Mouse (Mus musculus) embryonic facial prominence, embryonic 13.5 days (tissue): ENCODE measurements at regions not wholly inside any gene's neighbourhood (a gene's known extent, or its start where the extent isn't known, plus 50 kb on each side); places are given as distances from the start of the nearest gene placed in this dataset.
A peak's percentile ranks its signal among the peaks of the same experiment; 100 is the strongest.

Source experiments
- ATAC-seq: fragments of 200-750 bp; cut with Nextera tagmentation; 2 replicates; pipeline ENCODE4 v1.8.0; 2017; ENCODE audit warnings: low read depth; ENCODE audit not compliant: insufficient number of reproducible peaks, insufficient read depth, low FRiP score, low TSS enrichment
- H3K27ac ChIP-seq: fragments of 300-500 bp; sonication (generic); 2 replicates; pipeline ENCODE4 v1.5.1; 2015; ENCODE audit warnings: moderate library complexity, mild to moderate bottlenecking, inconsistent platforms
- H3K27me3 ChIP-seq: fragments of 300-500 bp; sonication (generic); 2 replicates; pipeline ENCODE4 v1.6.1; 2015; ENCODE audit warnings: mild to moderate bottlenecking, inconsistent platforms
- H3K36me3 ChIP-seq: fragments of 300-500 bp; sonication (generic); 2 replicates; pipeline ENCODE4 v1.6.1; 2015; ENCODE audit warnings: mild to moderate bottlenecking, inconsistent platforms
- H3K4me1 ChIP-seq: fragments of 300-500 bp; sonication (generic); 2 replicates; pipeline ENCODE4 v1.6.1; 2015; ENCODE audit warnings: inconsistent platforms
- H3K4me2 ChIP-seq: fragments of 300-500 bp; sonication (generic); 2 replicates; pipeline ENCODE4 v1.6.1; 2015; ENCODE audit warnings: moderate library complexity, mild to moderate bottlenecking, inconsistent platforms
- H3K4me3 ChIP-seq: fragments of 300-500 bp; sonication (generic); 2 replicates; pipeline ENCODE4 v1.5.1; 2015; ENCODE audit warnings: mild to moderate bottlenecking, inconsistent platforms
- H3K9ac ChIP-seq: fragments of 300-500 bp; sonication (generic); 2 replicates; pipeline ENCODE4 v1.6.1; 2015; ENCODE audit warnings: mild to moderate bottlenecking, inconsistent platforms
- H3K9me3 ChIP-seq: fragments of 300-500 bp; sonication (generic); 2 replicates; pipeline ENCODE4 v1.6.1; 2016; ENCODE audit warnings: inconsistent platforms
- WGBS: fragments of 180-500 bp; shearing (Covaris S2); methylation state at CpG from one replicate; pipeline ENCODE4 v1.1.7; 2015; ENCODE audit warnings: mixed read lengths; 5-methylcytosine and 5-hydroxymethylcytosine counted together

DNA sequence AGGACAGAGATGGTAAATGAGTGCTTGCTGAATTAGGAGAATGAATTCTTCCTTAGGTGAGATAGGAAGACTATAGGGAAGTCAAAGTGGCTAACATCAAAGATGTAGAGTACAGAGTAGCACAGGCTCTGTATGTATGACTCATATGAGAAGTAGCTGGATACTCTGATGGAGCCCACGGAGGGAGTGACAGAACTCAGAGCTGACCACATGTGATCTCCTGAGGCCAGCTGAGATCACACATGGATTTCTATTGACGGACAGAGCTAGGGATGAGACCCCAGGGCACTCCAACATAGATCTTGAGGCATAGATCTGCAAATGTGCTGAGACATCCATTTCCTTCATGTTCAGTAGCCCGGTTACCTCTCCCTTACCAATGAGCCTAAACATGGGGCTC, 66.0 kb downstream of the Cops8 start:
- no peaks in the 10 kb centered on the region for H3K36me3 ChIP-seq
- H3K27me3 ChIP-seq, result no peaks in the 10 kb centered on the region
- H3K9me3 ChIP-seq, result no peaks in the 10 kb centered on the region
- H3K9ac ChIP-seq, result no peak overlapping the region
- H3K4me1 ChIP-seq, result peaks cover 6% of the 10 kb centered on the region; the same call in 1 of the 2 replicates
- no peak overlapping the region for H3K4me3 ChIP-seq
- H3K27ac ChIP-seq, result no peak overlapping the region
- no peak for ATAC-seq
- 85% methylated on average over 3 of the region's 3 CpGs for WGBS
- no peak overlapping the region for H3K4me2 ChIP-seq

DNA sequence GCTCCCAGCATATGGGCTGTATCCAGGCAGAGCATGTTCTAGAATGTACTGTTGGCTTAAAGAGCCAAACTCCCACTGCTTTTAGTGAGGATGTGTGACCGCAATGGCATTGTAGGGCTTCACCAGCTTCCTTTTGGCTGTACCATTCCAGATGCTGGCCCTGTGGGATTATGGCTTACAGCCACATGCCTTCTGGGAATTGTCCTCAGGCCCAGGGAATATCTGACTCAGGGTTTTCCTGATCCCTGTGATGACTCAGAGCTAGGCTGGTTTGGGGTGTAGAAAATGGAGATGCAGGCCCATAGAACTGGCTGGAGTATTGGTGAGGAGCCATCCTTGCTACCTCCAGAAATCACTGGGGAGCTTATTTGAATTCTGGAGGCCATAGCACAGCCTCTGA, 66.5 kb downstream of the Cops8 start:
- Histone ChIP-seq H3K9me3 (no peaks in the 10 kb centered on the region), H3K4me1 (peaks cover 6% of the 10 kb centered on the region), H3K9ac (no peak overlapping the region), H3K4me2 (no peak overlapping the region), H3K4me3 (no peak overlapping the region), H3K27me3 (no peaks in the 10 kb centered on the region), H3K36me3 (no peaks in the 10 kb centered on the region), H3K27ac (no peak overlapping the region)
- WGBS, result 97% methylated on average over 1 of the region's 1 CpGs
- ATAC-seq, result no peak

DNA sequence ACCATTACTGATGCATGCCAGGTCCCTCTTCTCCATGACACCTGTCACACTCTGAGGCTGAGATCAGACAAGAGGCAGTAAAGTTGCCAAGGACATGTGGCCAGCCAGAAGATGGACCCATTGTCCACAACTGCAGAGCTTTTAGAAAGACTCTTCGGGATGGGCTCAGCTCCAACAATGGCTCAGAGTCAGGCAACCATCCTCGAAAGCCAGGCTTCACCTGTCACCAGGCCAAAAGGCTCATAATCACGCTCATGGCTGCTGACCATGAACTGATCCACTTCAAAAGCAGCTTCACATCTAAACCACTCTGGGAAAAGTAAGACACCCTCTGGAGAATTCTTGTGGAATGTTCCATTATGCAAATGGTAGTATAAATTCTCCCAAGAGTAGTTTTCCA, 67.6 kb downstream of the Cops8 start:
- ATAC-seq, result no peak
- 74% methylated on average over 3 of the region's 3 CpGs for WGBS
- no peaks in the 10 kb centered on the region for H3K9me3 ChIP-seq

DNA sequence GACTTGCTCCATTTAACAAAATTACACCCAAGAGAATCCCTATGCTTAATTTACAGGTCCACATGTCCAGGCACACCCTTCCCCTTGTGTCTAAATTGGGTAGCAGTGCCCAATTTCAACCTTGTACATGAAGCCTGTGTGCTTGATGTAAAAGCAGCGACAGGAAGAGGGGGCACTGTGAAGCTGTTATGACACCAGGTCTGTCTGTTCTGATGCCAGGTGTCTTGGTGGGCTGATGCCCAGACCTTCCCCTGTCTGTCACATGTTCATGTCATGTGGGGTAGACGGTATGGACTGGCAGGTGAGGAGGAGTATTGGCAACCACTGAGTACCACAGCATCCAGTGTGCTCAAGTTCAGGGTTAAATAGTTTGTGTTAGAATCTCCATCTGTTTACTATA, 71.0 kb downstream of the Cops8 start:
- H3K27ac ChIP-seq, result no peak overlapping the region

More for the DNA sequence above, 67.6 kb downstream of the Cops8 start:
- no peak overlapping the region for H3K4me2 ChIP-seq
- H3K27me3 ChIP-seq, result no peaks in the 10 kb centered on the region; the same call in 1 of the 2 replicates
- H3K27ac ChIP-seq, result no peak overlapping the region
- no peak overlapping the region for H3K9ac ChIP-seq
- no peak overlapping the region for H3K4me3 ChIP-seq
- H3K4me1 ChIP-seq, result peaks cover 8% of the 10 kb centered on the region
- no peaks in the 10 kb centered on the region for H3K36me3 ChIP-seq

DNA sequence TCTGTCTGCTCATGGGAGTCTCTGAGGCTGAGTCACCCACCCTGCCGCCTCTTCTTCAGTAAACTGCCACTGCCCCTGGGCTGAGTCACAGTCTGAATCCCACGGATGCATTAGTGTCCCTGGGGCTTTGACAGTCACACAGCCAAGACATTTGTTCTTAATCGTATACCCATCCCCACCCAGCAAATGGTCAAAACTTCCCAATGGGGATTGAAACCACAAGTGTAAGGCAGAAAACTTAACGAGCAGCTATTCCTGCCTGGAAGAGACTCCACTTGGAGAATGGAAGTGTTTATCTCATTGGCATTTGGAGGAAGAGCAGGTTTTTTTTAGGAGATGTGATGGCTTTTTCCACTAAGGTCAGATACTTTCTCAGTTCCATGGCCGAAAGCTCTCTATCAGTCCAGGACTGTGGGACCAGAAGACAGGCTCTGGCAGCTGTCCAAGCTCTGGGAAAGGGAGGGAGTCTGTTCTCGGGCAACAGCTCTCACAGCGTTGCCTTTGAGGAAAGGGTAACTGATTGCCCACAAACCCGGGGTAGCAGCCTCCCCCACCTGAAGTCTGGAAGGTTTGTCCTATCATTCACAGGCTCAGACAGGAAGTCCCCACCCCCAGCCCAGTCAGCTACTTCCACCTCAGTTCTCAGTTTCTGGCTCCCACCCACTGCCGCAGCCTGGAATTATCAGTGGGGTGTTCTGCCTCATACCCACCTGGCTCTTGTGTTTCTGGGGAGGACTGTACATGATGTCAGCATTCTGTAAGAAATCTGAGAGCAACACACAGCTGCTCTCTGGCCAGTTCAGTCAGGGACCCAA, 73.6 kb downstream of the Cops8 start:
- H3K27ac ChIP-seq, result peak overlapping the region; percentile 28; the same call in 1 of the 2 replicates

More for the DNA sequence above, 71.0 kb downstream of the Cops8 start:
- WGBS, result 64% methylated on average over 2 of the region's 2 CpGs
- no peak for ATAC-seq
- Histone ChIP-seq H3K9me3 (no peaks in the 10 kb centered on the region), H3K36me3 (no peaks in the 10 kb centered on the region), H3K27me3 (no peaks in the 10 kb centered on the region; the same call in 1 of the 2 replicates), H3K4me1 (peaks cover 25% of the 10 kb centered on the region), H3K9ac (no peak overlapping the region), H3K4me2 (no peak overlapping the region), H3K4me3 (no peak overlapping the region)

DNA sequence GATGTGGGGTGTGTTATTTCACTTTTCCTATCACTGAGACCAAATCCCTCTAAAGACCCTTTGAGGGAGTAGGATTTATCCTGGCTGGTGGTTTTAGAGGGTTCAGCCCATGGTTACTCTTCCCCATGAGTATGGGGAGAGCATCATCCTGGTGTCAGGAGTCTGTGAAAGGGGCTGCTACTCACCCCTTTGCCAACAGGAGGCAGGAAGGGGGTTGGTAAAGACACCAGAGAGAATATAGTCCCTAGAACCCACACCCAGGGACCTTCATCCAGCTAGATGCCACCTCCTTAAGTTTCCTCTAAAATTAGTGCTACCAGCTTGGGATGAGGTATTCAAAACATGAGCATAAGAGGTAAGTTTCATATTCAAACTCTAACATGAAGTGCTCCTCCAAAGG, 74.4 kb downstream of the Cops8 start:
- Histone ChIP-seq H3K36me3 (no peaks in the 10 kb centered on the region), H3K9me3 (no peaks in the 10 kb centered on the region), H3K4me3 (no peak overlapping the region), H3K4me1 (peaks cover 25% of the 10 kb centered on the region), H3K4me2 (no peak overlapping the region), H3K27me3 (no peaks in the 10 kb centered on the region; the same call in 1 of the 2 replicates), H3K9ac (no peak overlapping the region), H3K27ac (peak overlapping the region; percentile 19; the same call in 1 of the 2 replicates)
- no peak for ATAC-seq

More for the DNA sequence above, 73.6 kb downstream of the Cops8 start:
- Histone ChIP-seq H3K36me3 (no peaks in the 10 kb centered on the region), H3K9me3 (no peaks in the 10 kb centered on the region), H3K4me2 (peak overlapping the region; percentile 24; the same call in 1 of the 2 replicates), H3K27me3 (no peaks in the 10 kb centered on the region; the same call in 1 of the 2 replicates), H3K4me3 (no peak overlapping the region), H3K9ac (no peak overlapping the region), H3K4me1 (peaks cover 25% of the 10 kb centered on the region)
- WGBS, result 39% methylated on average over 9 of the region's 9 CpGs
- no peak for ATAC-seq

DNA sequence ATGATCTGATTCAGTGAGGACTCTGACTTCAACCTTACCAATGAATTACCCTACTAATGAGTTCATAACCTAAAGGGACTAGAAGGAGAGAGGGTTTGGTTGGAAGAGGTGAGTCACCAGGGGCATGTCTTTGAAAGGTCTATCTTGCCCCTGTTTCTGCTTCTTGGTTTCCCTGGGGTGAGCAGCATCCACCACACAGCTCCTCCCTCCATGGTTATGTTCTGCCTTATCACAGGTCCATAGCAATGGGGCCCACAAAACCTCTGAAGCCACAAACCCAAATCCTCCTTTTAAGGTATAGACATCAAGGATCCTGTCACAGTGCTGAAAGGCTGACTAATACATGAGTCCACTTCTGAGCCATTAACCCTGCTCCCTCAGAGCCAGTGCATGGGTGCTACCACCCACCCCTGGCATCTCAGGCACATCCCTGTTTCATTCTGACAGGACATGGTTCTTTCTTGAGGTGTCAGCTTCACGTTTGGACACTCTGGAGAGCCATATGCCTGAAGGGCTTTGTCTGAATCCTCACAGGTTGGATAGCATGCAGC, 74.9 kb downstream of the Cops8 start:
- Histone ChIP-seq H3K4me2 (no peak overlapping the region), H3K4me1 (peaks cover 25% of the 10 kb centered on the region), H3K9ac (no peak overlapping the region), H3K9me3 (no peaks in the 10 kb centered on the region), H3K4me3 (no peak overlapping the region), H3K36me3 (no peaks in the 10 kb centered on the region), H3K27me3 (no peaks in the 10 kb centered on the region; the same call in 1 of the 2 replicates), H3K27ac (no peak overlapping the region)
- 31% methylated on average over 1 of the region's 1 CpGs for WGBS
- no peak for ATAC-seq

DNA sequence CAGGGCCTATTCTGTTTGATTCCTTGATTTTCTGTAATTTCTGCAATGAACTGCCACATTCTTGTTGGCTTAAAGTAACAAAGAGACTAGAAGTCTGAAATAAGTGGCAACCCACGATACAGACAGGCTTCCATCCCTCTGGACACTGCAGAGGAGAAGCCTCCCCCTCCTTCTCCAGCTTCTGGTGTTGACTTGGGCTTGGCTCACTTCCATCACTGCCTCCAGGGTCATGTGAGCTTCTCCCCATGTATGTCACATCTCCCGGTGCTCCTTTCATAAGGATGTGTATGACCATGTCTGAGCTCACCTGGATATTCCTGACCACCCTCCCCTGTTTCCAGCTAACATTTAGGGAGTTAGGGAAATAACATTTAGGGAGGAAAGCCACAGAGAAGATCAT, 75.6 kb downstream of the Cops8 start:
- Histone ChIP-seq H3K9ac (no peak overlapping the region), H3K4me1 (peaks cover 23% of the 10 kb centered on the region), H3K9me3 (no peaks in the 10 kb centered on the region), H3K27me3 (no peaks in the 10 kb centered on the region; the same call in 1 of the 2 replicates), H3K27ac (no peak overlapping the region), H3K36me3 (no peaks in the 10 kb centered on the region), H3K4me3 (no peak overlapping the region), H3K4me2 (no peak overlapping the region)
- ATAC-seq, result no peak
- WGBS, result 73% methylated on average over 2 of the region's 2 CpGs

DNA sequence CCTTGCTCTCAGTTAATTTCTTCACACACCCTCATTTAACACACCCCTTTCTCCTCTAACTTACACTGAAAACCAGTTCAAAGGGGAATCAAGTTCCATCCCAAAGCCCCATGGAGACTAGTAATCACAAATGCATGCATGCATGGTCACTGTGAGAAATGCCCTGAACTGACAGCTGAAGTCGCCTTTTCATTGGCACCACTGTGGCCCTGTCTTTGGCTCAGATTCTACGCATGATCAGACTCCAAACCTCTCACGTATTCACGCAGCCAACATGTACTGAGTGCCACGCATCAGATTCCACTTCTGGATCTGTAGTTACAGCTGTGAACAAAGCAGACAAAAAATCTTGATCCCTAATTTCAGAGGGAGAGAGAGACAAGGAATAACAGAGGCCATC, 85.3 kb downstream of the Cops8 start:
- H3K9ac ChIP-seq, result no peak overlapping the region
- no peaks in the 10 kb centered on the region for H3K4me1 ChIP-seq
- H3K9me3 ChIP-seq, result no peaks in the 10 kb centered on the region
- H3K27me3 ChIP-seq, result no peaks in the 10 kb centered on the region
- H3K27ac ChIP-seq, result no peak overlapping the region
- no peak overlapping the region for H3K4me2 ChIP-seq
- H3K36me3 ChIP-seq, result no peaks in the 10 kb centered on the region
- no peak for ATAC-seq
- 81% methylated on average over 5 of the region's 5 CpGs for WGBS
- no peak overlapping the region for H3K4me3 ChIP-seq

DNA sequence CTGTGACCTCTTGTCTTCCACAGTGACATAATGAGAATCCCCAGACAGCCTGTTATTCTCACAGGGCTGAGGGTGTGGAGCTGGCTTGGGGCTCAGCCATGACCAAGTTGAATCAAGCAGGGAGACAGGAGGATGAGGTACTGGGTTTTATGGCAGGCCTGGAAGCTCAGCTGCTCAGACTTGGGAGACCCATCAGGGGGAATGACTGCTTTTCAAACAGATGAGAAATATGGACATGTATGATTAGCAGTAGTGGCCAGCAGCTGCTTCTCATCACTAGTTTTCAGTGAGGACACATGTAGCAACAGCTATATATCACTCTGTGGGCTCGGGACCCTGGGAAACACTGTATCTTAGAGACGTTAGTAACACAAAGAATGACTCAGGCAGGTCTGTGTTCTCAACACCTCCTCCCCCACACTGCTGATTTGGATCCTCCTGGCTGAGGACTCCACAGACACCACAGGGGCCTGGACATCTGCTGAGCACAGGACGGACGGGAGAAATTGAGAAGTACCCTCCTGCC, 87.9 kb downstream of the Cops8 start:
- H3K36me3 ChIP-seq, result no peaks in the 10 kb centered on the region
- no peak overlapping the region for H3K4me2 ChIP-seq
- H3K27ac ChIP-seq, result no peak overlapping the region
- H3K4me1 ChIP-seq, result no peaks in the 10 kb centered on the region
- no peaks in the 10 kb centered on the region for H3K27me3 ChIP-seq
- no peak overlapping the region for H3K9ac ChIP-seq
- ATAC-seq, result no peak
- no peak overlapping the region for H3K4me3 ChIP-seq
- 67% methylated on average over 4 of the region's 4 CpGs for WGBS
- H3K9me3 ChIP-seq, result no peaks in the 10 kb centered on the region

DNA sequence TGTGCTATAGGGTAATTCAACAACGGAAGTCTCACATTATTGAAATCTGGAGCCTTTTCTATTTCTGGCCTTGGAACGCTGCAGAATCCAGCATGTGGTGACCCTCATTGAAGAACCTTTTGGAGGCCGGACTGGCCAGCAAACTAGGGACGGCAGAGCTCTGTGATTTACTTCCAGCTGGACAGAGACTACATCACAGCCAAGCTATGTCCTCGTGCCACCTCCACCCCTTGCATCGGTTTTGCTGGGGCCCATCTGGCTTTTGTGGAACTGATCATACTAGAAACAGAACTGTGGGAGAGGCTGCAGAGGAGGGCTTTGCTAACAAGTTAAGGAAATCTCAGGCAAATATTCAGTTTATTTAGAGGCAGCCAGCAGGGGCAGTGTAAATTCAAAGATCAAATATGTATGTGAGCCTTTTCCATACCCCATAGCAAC, 88.4 kb downstream of the Cops8 start:
- H3K9ac ChIP-seq, result no peak overlapping the region
- no peak for ATAC-seq
- H3K9me3 ChIP-seq, result no peaks in the 10 kb centered on the region
- no peaks in the 10 kb centered on the region for H3K4me1 ChIP-seq
- no peak overlapping the region for H3K27ac ChIP-seq
- no peak overlapping the region for H3K4me2 ChIP-seq
- H3K27me3 ChIP-seq, result no peaks in the 10 kb centered on the region
- WGBS, result 81% methylated on average over 6 of the region's 6 CpGs
- no peaks in the 10 kb centered on the region for H3K36me3 ChIP-seq
- H3K4me3 ChIP-seq, result no peak overlapping the region

DNA sequence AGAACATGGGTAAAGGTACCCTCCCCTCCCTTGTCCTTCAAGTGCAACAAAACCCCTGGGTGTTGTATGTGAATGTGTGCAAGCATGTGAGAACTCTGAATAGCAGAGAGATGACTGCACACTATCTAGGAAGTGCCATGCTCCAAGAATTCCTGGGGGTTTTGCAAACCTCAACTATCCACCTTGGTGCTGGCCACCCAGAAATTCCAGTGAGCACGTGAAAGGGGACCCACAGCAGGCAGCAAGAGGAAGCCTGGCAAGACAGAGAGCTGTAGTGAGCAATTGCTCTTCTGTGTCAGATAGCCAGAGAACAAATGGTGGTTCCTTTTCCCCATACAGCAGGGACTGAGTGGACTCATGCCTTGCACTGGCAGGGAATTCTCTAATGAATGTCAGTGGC, 90.1 kb downstream of the Cops8 start:
- no peaks in the 10 kb centered on the region for H3K4me1 ChIP-seq
- WGBS, result 51% methylated on average over 1 of the region's 1 CpGs

More for the DNA sequence above, 90.1 kb downstream of the Cops8 start:
- no peaks in the 10 kb centered on the region for H3K9me3 ChIP-seq
- no peaks in the 10 kb centered on the region for H3K36me3 ChIP-seq
- no peak overlapping the region for H3K4me3 ChIP-seq
- H3K4me2 ChIP-seq, result no peak overlapping the region
- H3K27me3 ChIP-seq, result no peaks in the 10 kb centered on the region
- H3K9ac ChIP-seq, result no peak overlapping the region
- H3K27ac ChIP-seq, result no peak overlapping the region
- no peak for ATAC-seq
